Mouse (Mus musculus) adrenal gland, adult 18-20 months (tissue): ENCODE measurements around the gene Crtc1. TPM values are rescaled to one million over a fixed set of nuclear protein-coding genes. Genes with fewer than 3 reads are reported as not detected.

Experiments
- DNase-seq, 2 experiments: peaks; one replicate each; pipeline ENCODE4 v3.0.0; 2021 to 2022; ENCODE audit warnings: low spot score in 2 of 2
- total RNA-seq, 2 experiments: library from RNA; stranded (reverse); gene quantifications; 1 replicate in 1 of 2; 2 replicates in 1 of 2; pipeline ENCODE4 v1.2.3; 2021

The Crtc1 gene
- total RNA-seq, 2 experiments from 2014 or later, result 19.3 to 22.3 TPM

DNA sequence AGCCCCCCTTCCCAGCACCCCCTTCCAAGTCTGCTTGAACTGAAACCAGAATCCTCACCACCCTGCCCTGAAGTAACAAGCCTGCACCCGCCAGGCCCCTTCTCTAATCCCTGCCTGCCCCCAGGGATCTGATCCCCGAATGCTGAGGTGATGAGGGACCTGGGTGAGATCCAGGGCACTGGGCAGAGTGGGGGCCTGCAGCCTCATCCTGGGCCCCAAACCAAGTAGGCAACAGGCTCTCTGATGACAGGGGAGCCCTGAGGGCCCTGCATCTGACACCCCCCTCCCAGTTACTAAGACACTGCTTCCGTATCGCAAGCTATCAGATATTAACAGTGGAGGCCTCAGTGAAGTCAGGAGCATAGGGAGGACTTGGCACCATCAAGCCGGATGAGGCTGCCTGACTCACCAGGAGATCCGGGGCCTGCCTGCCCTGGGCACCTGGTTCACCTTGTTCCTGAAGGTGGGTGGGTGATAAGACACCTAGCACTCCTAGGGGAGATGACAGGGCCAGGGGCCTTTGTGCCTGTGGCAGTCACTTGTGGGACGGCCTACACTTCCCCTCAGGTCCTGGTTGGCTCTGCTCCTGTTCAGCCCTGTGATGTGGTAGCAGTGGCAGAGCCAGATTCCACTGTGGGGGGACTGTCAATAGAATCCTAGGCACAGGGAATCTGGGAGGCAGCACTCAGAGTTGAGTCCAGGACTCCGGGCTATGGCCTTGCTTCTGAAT is 44.9 kb downstream of the Crtc1 start:
- DNase-seq, result no peak

DNA sequence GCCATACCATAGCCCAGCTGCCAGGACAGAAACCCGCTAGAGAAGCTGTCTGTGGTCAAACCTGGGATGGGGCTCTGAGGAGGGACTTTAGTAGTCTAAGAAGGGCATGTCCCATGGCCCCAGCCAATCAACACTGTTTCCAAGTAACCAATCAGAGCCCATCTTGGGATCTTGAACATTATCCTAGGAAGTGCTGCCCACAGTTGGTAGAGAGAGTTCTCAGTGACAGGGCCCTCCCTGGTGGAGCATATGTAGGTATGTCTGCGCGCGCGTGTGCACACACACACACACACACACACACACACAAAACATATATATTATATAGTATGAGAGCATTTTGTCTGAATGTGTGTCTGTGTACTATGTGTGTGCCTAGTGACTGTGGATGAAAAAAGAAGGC is 46.3 kb downstream of the Crtc1 start:
- DNase-seq, result no peak

GRCm38 (mm10) chr8:70389678-70390077 is 49.7 kb downstream of the Crtc1 start:
- no peak for DNase-seq

- DNase-seq, result peak; percentile 60 to 66
These were observed 56.1 kb downstream of the Crtc1 start for GRCm38 (mm10) chr8:70383287-70383686.

DNA sequence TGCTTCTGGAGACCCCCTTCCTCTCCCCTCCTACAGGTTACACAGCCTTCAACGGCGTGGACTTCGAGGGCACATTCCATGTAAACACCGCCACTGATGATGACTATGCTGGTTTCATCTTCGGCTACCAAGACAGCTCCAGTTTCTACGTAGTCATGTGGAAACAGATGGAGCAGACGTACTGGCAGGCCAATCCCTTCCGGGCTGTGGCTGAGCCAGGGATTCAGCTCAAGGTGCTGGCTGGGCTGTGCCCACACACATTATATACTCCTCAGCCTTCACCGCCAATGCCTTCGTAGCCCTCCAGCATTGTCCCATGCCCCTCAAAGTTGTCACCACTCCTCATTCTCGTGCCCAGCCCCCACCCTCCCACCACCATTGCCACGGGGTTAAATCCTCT is 59.3 kb downstream of the Crtc1 start:
- DNase-seq, result no peak

GRCm38 (mm10) chr8:70377049-70377448 is 62.3 kb downstream of the Crtc1 start:
- no peak for DNase-seq

- DNase-seq, result no peak
These were observed 63.1 kb downstream of the Crtc1 start for GRCm38 (mm10) chr8:70376275-70376741.

DNA sequence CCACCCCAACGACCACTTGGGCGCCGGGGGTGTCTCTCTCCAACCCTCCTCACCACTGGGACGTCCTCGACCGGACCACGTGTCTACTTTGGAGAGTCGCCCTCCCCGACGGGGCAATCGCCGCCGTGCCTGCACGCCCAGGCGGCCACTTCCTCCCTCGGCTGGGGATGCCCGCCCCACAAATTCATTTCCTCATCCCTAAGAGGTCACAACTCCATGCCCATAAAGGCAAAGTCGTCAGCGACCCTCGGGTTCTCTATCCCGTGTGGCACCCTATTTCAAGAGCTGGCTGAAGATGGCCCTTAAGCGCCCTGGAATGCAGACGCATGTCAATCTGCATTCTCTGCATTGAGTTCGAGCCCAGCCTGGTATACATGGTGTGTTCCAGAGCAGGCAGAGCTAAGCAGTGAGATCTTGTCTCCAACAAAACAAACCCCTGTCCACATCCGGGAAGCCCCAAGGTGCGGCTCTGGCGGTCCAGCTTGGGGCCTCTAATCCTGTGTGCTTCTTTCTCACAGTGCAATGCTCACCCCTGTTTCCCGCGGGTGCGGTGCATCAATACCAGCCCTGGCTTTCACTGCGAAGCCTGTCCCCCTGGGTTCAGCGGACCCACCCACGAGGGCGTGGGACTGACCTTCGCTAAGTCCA is 64.0 kb downstream of the Crtc1 start:
- no peak for DNase-seq

GRCm38 (mm10) chr8:70374318-70374927 is 65.0 kb downstream of the Crtc1 start:
- peak; percentile 68 to 69 for DNase-seq

DNA sequence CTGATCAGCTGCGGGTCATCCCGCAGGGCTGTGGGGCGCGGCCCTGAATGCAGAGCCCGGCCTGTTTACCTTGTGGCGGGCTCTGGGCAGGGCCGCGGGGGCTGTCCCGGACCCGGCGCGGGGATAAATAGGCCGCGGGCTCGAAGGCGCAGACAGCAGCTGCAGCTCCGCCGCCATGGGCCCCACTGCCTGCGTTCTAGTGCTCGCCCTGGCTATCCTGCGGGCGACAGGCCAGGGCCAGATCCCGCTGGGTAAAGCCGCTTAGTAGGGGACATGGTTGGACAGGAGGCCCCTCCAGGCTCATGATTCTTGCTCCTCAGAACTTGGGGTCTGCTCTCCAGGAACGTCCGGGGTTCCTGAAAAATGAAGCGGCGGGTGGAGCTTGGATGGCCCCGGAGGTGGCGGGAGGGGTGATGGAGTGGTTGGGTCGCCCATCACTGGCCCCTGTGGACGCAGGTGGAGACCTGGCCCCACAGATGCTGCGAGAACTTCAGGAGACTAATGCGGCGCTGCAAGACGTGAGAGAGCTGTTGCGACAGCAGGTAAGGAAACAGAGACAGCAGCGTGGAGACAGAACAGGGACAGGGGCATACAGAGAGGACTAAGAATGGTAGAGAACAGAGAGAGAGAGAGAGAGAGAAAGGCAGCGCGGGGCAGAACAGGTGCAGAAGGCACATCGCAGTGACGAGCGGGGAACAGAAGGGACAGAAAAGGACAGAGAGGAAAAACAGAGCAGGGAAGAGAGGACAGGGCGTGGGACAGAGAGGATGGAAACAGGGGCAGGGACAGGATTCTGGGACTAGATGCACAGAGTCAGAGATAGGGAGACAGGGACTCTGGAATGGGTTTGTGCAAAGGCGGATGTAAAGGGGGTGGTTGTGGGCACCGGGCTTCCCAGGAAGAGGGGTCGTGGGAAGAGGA is 65.7 kb downstream of the Crtc1 start, which contains the start of gene Comp:
Gene Comp, plus strand, starts transcription at position 162 of the 921 bp plus-strand sequence.
- DNase-seq, result no peak

DNA sequence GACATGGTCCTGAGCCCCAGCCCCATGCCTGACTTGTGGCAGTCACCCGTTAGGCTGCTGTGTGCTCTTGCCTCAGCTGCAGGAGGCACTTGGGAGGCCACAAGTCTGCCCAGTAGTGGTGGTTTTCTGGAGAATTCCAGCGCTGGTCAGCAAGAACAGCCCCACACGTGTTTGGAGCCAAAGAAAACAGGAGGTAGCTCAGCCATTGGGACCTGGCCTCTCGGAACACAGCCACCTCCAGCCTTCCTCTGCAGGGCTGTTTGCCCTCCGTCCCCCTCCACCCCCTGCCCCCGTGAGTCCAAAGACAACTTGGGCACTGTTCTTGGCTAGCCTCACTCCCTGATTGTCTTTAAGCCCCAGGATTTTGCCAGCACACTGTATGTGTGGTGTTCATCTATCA is 67.4 kb downstream of the Crtc1 start:
- no peak for DNase-seq

DNA sequence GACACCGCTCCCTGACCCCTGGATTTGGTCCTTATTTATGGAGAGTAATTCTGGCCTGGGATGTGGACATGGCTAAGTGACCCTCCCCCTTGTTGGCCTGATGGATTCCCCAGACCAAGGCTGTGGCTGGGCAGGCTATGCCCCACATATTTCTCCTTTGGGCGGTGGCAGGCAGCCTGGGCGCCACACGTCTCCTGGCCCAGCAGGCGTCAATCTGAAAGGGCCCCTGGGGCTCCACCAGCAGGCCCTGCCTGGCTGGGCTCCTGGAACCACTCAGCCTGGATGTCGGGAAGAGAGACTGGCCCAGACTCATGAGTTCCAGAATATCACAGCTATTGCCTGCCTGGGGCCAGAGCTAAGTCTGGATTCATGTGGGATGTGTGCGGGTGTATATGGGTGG is 68.9 kb downstream of the Crtc1 start:
- DNase-seq, result no peak

- no peak for DNase-seq
These were observed 72.8 kb downstream of the Crtc1 start for GRCm38 (mm10) chr8:70366588-70366987.

DNA sequence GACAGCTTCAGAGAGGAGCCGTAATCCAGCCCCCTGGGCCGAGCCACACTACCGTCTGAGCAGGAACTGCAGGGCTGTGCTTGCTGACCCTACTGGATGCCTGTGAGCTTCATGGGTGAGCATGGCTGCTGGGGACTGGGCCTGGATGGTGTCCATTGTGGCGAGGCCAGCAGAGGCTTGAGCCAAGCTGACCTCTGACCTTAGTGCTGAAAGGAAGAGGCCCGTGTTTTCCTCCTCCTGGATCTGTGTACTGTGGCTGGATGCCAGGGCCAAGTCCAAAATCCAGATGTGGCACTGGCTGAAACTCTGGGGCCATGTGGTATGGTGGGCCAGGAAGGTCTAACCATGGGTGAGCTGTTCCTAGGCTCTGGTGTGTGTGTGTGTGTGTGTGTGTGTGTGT is 75.3 kb downstream of the Crtc1 start:
- no peak for DNase-seq

GRCm38 (mm10) chr8:70361484-70362032 is 77.8 kb downstream of the Crtc1 start:
- DNase-seq, result no peak

DNA sequence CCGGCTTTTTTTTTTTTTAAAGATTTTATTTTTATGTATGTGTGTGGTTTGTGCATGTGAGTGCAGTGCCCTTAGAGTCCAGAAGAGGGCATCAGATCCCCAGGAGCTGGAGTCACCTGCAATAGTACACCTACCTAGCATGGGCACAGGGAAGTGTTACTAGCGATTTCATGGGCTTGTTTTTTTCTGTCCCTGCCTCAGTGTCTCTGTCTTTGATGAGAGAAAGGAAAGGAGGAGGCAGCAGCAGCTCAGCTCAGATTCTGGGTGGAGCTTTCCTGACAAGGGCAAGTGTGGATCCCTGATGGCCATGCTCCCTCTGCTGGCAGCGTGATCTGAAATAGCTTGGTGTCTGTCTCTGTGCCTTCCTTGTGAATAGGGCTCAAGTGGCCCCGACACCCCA is 78.6 kb downstream of the Crtc1 start:
- no peak for DNase-seq

GRCm38 (mm10) chr8:70359411-70359810 is 80.0 kb downstream of the Crtc1 start:
- no peak for DNase-seq

GRCm38 (mm10) chr8:70356111-70356510 is 83.3 kb downstream of the Crtc1 start:
- no peak for DNase-seq

GRCm38 (mm10) chr8:70354004-70354403 is 85.4 kb downstream of the Crtc1 start:
- no peak for DNase-seq

DNA sequence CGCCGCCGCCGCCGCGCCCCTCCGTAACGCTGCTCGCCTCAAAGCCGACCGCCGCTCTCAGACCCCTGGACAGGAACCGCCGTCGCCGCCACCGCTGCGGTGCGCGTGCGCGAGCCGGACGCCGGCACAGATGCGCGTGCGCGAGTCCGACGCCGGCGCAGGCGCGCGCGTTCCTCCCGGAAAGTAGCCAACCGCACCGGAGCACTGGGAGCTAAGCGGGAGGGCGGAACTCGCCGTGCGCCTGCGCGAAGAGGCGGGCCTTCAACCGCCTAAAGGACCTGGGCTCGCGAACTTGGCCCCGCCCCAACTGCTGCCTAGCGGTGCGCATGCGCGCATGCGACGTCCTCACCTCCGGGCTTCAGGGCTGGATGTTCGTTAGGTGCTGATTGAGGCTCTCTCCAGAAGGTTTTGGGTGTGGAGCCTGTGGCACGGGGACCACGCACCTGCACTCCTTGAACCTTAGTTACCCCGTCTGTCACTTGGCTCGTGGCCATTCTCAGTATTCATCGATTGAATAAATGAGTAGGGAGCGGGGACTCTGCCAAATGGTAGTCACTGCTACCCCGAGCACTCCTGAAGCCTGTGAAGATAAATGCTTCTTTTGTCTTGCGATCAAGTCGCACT is 86.1 kb downstream of the Crtc1 start, which contains the start of gene Upf1:
Gene Upf1, minus strand, starts transcription at position 85 of the 624 bp plus-strand sequence.
- DNase-seq, result peak; percentile 99
